Mouse (Mus musculus) heart, embryonic 16.5 days (tissue): Measurements from ENCODE around the gene Lrp5. TPM values are rescaled to one million over a fixed set of nuclear protein-coding genes. Genes with fewer than 3 reads are reported as not detected.

Source experiments
- ATAC-seq: fragments of 200-750 bp; cut with Nextera tagmentation; replicated peaks from 2 replicates; pipeline ENCODE4 v1.8.0; 2017; ENCODE audit warnings: moderate number of reproducible peaks; ENCODE audit not compliant: insufficient read depth, low FRiP score; ENCODE audit errors: extremely low read depth
- H3K27ac ChIP-seq: fragments of 300-500 bp; sonication (generic); 2 replicates; pipeline ENCODE4 v1.5.1; 2014; ENCODE audit warnings: mild to moderate bottlenecking, low read length, control low read depth, moderate library complexity
- H3K27me3 ChIP-seq: fragments of 300-500 bp; sonication (generic); 2 replicates; pipeline ENCODE4 v1.6.1; 2014; ENCODE audit warnings: low read length, mixed read lengths; ENCODE audit not compliant: control insufficient read depth, insufficient read depth
- H3K36me3 ChIP-seq: fragments of 300-500 bp; sonication (generic); 2 replicates; pipeline ENCODE4 v1.6.1; 2014; ENCODE audit not compliant: control insufficient read depth, insufficient read depth
- H3K4me1 ChIP-seq: fragments of 300-500 bp; sonication (generic); 2 replicates; pipeline ENCODE4 v1.6.1; 2014; ENCODE audit warnings: low read length, mixed read lengths; ENCODE audit not compliant: control insufficient read depth, insufficient read depth
- H3K4me2 ChIP-seq: fragments of 300-500 bp; sonication (generic); 2 replicates; pipeline ENCODE4 v1.6.1; 2014; ENCODE audit warnings: low read depth, mild to moderate bottlenecking, control low read depth, low read length
- H3K4me3 ChIP-seq: fragments of 300-500 bp; sonication (generic); 2 replicates; pipeline ENCODE4 v1.5.1; 2014; ENCODE audit warnings: mild to moderate bottlenecking, control low read depth, low read length
- H3K9ac ChIP-seq: fragments of 300-500 bp; sonication (generic); 2 replicates; pipeline ENCODE4 v1.6.1; 2014; ENCODE audit warnings: low read length, control low read depth
- H3K9me3 ChIP-seq: fragments of 300-500 bp; sonication (generic); replicated peaks from 2 replicates; pipeline ENCODE4 v1.6.1; 2016; ENCODE audit warnings: low read length; ENCODE audit not compliant: control insufficient read depth
- WGBS: fragments of 180-500 bp; shearing (Covaris S2); extraction: QIAGEN DNeasy Blood & Tissue Kit; methylation state at CpG from one replicate; pipeline ENCODE4 v1.1.7; 2014; 5-methylcytosine and 5-hydroxymethylcytosine counted together
- polyA plus RNA-seq: library from polyadenylated mRNA; unstranded; fragments of >200 nt; fragmentation: Nextera tagmentation; extraction: Ambion mirVana; gene quantifications from 2 replicates; pipeline ENCODE4 v1.2.1, GENCODE M21; 2015

The Lrp5 gene
- polyA plus RNA-seq, 1 experiment from 2014 or later: 3.1 TPM

DNA sequence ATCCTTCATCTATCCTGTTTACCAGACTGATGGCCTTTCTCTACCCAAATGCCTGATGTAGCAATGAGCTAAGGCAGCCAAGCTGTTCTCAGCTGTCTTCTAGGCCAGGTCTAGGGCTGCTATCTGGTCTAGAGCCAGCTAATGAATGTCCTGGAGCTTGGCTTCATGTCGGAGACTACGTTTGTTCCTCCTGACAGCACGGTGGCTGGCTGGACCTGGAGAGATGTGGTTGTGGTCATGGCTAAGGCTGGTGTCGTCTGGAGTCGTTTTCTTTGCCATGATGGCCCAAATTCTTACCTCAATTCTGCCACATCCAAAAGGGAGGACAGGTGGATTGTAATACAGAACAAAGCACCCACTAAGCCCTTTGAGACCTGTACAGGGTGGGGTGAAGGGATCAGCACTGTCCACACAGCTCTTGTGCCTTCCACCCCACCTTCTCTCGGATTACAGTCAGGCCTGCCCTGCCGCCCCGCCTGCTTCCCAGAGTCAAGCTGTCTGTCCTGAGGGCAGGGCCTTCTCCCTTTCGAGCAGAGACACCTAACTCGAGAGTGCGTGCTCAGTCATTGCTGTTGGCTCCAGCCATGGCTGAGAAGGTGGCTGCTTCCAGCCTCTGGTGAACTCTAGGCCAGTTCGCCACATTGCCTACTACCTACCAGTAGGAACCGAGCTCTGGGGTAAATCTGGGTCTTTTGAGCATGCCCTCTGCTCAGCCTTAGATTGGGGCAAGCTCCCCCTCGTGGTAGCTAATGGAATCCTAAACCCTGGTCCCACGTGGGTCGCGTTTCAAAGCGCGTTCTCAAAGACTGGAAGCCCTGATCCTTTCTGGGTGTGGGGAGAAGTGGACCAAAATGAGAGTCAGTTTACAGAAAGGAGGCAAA, 32.4 kb upstream of the Lrp5 start:
- peaks cover 4% of the 10 kb centered on the region for H3K9me3 ChIP-seq
- no peaks in the 10 kb centered on the region for H3K4me1 ChIP-seq
- WGBS: 40% methylated on average over 19 of the region's 19 CpGs
- H3K27ac ChIP-seq: no peak overlapping the region
- peak overlapping the region; percentile 69 for H3K9ac ChIP-seq
- H3K4me2 ChIP-seq: peak overlapping the region; percentile 92
- peaks cover 10% of the 10 kb centered on the region; the same call in 1 of the 2 replicates for H3K36me3 ChIP-seq
- H3K4me3 ChIP-seq: peak overlapping the region; percentile 54
- peak; percentile 56 for ATAC-seq
- H3K27me3 ChIP-seq: no peaks in the 10 kb centered on the region

DNA sequence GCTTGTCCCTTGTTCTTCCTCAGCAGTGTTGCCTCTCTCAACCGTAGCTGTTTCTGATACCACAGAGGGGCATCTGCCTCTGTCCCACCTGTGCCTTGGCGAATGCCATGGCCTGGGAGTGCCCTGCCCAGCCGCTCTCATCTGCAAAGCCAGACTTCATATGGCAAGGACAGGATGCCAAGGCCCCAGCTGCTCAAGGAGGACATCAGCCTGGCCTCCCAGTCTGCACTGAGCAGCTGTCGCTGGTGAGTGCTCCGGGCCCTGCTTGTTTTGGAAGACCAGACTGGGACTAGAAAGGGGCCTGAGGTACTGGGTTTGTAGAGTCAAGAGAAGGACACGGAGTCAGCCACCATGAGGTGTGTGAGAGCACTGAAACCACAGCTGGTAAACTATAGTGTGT, 28.0 kb upstream of the Lrp5 start:
- WGBS: 85% methylated on average over 6 of the region's 6 CpGs
- peaks cover 10% of the 10 kb centered on the region; the same call in 1 of the 2 replicates for H3K36me3 ChIP-seq
- no peak overlapping the region for H3K4me3 ChIP-seq
- no peak overlapping the region for H3K9ac ChIP-seq
- H3K27me3 ChIP-seq: no peaks in the 10 kb centered on the region
- no peak for ATAC-seq
- H3K27ac ChIP-seq: no peak overlapping the region
- peaks cover 2% of the 10 kb centered on the region for H3K4me1 ChIP-seq
- no peak overlapping the region for H3K4me2 ChIP-seq
- H3K9me3 ChIP-seq: no peaks in the 10 kb centered on the region

DNA sequence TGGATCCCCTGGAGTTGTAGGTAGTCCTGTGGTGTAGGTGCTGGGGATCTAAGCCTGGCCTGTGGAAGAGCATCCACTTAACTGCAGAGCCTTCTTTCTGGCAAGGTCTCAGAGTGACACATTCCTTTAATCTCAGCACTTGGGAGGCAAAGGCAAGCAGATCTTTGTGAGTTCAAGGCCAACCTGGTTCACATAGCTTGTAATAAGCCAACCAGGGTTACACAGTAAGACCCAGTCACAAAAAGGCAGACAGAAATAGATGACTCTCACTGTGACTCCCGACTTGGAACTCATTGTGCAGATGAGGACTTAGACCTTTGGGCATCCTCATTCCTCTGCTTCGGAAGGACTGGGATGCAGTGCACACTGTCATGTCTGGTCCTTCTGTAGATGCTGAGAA, 24.1 kb upstream of the Lrp5 start:
- Histone ChIP-seq H3K27me3 (no peaks in the 10 kb centered on the region), H3K4me2 (no peak overlapping the region), H3K4me3 (no peak overlapping the region), H3K27ac (no peak overlapping the region), H3K9ac (no peak overlapping the region), H3K9me3 (no peaks in the 10 kb centered on the region), H3K36me3 (no peaks in the 10 kb centered on the region), H3K4me1 (peaks cover 9% of the 10 kb centered on the region)
- WGBS: 89% methylated on average over 2 of the region's 2 CpGs
- ATAC-seq: no peak

DNA sequence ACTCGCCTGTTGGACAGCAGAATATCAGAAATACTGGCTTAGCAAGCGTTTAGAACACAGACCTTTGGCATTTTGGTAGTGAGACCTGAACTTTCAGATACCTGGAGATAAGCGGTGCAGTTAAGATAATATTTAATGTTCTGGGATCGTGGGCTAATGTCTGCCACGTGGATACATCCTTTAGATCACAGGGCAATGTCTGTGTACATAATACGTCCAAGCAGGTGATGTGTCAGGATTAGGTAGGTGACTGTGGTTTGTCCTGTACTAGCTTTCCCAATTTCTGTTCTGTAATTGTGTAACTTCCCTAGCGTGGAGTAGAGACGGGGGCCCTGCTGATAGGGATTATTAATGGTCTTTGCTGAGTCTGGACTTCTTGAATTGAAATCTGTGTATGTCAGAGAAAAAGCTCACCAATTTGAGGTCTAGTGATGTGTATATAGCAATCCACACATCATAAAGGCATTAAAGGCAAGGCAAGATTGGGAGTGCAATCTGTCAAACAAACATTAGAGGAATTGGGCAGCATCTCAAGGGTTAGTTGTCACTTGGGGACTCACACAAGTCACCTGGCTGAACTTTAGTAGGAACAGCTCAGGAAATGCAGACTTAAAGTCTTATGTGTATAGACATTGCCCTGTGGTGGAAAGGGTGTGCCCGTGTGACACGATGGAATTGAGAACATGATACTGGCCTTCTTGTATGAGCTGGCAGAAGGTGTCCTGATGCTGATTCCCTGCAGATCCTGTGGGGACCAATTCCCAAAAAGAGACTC, 22.8 kb upstream of the Lrp5 start:
- Histone ChIP-seq H3K4me2 (peak overlapping the region; percentile 72), H3K36me3 (no peaks in the 10 kb centered on the region), H3K9ac (peak overlapping the region; percentile 91), H3K27ac (no peak overlapping the region), H3K4me1 (peaks cover 9% of the 10 kb centered on the region), H3K27me3 (no peaks in the 10 kb centered on the region), H3K4me3 (peak overlapping the region; percentile 92), H3K9me3 (no peaks in the 10 kb centered on the region)
- WGBS: 39% methylated on average over 10 of the region's 10 CpGs
- ATAC-seq: no peak

DNA sequence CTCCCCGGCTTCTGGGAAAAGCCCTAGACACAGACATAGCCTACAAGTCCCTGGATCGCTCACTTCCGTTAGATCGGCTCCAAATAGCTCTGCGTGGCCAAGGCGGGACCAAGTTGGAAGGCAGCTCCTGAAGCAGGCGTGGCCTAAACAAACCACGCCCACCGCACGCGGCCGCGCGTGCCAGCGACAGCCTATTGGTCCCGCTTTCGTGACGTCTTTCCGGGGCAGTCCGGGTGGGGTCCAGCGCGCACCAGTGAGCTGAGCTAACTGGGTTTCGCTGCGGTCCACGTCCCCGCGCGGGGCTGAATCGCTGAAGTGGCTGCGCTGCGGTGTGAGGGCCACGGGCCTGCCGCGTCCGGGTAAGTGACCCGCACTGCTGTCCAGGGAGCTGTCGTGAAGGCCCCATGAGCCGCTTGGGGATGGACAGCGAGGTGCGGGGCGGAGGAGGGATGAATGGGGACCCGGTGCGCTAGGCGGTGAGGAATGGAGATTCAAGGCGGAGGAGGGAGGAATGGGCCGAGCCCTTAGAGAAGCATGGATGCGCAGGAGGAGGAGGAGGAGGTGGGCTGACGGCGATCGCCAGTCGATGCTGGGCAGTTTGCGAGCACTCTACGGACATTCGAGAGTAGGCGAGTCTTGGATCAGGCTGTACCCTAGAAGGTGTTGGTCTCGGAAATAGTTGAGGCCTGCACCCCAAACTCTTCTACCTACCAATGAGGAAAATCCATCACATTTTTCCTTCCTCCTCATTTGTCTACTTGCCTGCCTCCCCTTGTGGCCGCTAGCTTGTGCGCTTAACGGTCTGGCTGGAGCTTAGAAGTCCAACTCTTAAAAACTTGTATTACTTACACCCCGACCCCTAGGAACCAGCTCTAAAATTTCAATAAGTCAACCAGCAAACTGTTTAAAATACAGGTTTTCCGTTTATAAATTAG, 22.0 kb upstream of the Lrp5 start, which contains the start of gene 1810055G02Rik:
TSS of gene 1810055G02Rik (plus strand) at position 216 of the 935 bp plus-strand sequence.
- H3K9me3 ChIP-seq: no peaks in the 10 kb centered on the region
- H3K9ac ChIP-seq: peak within 1 kb of the TSS; percentile 91
- H3K4me3 ChIP-seq: peak within 1 kb of the TSS; percentile 92
- H3K27ac ChIP-seq: peak within 1 kb of the TSS; percentile 79
- H3K4me1 ChIP-seq: peaks cover 9% of the 10 kb centered on the region
- peak; percentile 98 for ATAC-seq
- H3K36me3 ChIP-seq: no peaks in the 10 kb centered on the region
- WGBS: under 1% methylated on average over 61 of the region's 61 CpGs
- H3K27me3 ChIP-seq: no peaks in the 10 kb centered on the region
- H3K4me2 ChIP-seq: peak within 1 kb of the TSS; percentile 72

DNA sequence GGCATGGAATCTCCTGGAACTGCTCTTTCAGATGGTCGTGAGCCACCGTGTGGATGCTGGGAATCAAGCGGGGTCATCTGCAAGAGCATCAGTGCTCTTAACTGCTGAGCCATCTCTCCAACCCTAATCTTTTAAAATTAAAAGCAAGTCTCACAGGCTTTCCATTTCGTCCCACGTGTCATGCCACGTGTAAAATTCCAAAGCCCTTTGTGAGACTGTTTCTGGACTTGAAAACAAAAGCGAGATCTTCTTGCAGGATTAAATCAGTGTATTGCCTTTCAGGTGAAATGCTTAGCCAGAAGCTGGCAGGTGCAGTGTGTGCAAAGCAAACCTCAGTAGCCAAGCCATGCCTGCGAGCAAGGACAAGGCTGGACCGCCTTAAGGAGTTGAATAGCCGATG, 21.2 kb upstream of the Lrp5 start:
- Histone ChIP-seq H3K9ac (peak overlapping the region; percentile 91), H3K27ac (peak overlapping the region; percentile 79), H3K4me2 (peak overlapping the region; percentile 72), H3K36me3 (no peaks in the 10 kb centered on the region), H3K9me3 (no peaks in the 10 kb centered on the region), H3K27me3 (no peaks in the 10 kb centered on the region), H3K4me1 (peaks cover 9% of the 10 kb centered on the region), H3K4me3 (peak overlapping the region; percentile 92)
- WGBS: 40% methylated on average over 10 of the region's 10 CpGs
- ATAC-seq: no peak; the same call in 1 of the 2 replicates

DNA sequence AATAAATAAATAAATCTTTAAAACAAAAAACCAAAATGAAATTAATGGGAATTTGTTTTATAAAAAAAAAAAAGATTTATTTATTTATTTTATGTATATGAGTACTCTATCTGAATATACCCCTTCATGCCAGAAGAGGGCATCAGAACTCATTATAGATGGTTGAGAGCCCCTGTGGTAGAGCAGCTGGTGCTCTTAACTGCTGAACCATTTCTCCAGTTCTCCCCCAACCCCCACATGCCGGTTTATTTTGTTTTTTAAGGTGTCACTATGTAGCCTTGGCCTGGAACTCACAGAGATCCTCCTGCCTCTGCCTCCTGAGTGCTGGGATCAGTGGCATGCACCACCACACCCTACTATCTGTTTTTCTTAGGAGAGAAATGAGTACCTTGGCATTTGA, 19.9 kb upstream of the Lrp5 start:
- Histone ChIP-seq H3K4me1 (peaks cover 9% of the 10 kb centered on the region), H3K4me2 (no peak overlapping the region), H3K9me3 (no peaks in the 10 kb centered on the region), H3K27ac (no peak overlapping the region), H3K27me3 (no peaks in the 10 kb centered on the region), H3K9ac (no peak overlapping the region), H3K4me3 (no peak overlapping the region), H3K36me3 (no peaks in the 10 kb centered on the region)
- ATAC-seq: no peak
- 63% methylated on average over 1 of the region's 1 CpGs for WGBS

DNA sequence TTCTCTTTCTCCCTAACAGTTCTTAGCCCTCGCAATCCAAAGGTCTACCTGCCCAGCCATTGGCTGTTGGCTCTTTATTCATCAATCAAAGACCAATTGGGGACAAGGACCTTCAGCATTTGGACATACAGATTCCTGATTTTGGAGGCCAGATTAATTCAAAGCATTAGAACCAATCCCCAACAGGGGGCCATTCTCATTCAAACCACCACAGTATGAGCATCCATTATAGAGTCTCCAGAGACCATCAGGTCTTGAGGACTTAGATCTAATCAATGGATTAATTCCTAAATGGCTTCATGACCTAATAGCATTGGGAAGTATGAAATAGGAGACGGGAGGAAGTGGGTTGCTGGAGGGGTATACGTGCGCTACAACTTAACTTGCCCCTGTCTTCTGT, 16.1 kb upstream of the Lrp5 start:
- WGBS: 82% methylated on average over 4 of the region's 4 CpGs
- ATAC-seq: no peak
- Histone ChIP-seq H3K36me3 (no peaks in the 10 kb centered on the region), H3K4me1 (no peaks in the 10 kb centered on the region), H3K27me3 (no peaks in the 10 kb centered on the region), H3K9me3 (no peaks in the 10 kb centered on the region), H3K4me3 (no peak overlapping the region), H3K27ac (no peak overlapping the region), H3K4me2 (no peak overlapping the region), H3K9ac (no peak overlapping the region)
